Mouse (Mus musculus): ENCODE results near the gene Olfr1084.
"Not testable (repeated sequence)": the region's sequence is repeated elsewhere in the genome, so short reads cannot be mapped to it uniquely, and the experiment has no call there.

Olfr1084 gene

DNA sequence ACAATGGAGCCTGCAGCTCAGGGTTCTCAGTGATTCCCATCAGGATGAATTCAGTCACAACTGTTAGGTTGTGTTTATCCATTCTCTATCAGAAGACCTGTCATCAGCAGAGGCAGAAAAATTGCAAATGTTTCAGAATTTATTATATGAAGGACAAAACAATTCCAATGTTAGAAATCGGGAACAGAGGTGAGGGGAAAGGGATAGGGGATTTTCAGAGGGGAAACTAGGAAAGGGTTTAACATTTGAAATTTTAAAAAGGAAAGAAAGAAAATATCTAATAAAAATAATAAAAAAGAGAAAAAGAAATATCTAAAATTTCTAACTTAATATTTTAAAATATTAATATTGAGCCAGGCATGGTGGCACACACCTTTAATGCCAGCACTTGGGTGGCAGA lies at the start of gene Olfr1084:
TSS of gene Olfr1084 (minus strand) at position 101 of the 400 bp plus-strand sequence.
- not testable (repeated sequence) for DNase-seq (ENCODE audit: low read depth)

DNA sequence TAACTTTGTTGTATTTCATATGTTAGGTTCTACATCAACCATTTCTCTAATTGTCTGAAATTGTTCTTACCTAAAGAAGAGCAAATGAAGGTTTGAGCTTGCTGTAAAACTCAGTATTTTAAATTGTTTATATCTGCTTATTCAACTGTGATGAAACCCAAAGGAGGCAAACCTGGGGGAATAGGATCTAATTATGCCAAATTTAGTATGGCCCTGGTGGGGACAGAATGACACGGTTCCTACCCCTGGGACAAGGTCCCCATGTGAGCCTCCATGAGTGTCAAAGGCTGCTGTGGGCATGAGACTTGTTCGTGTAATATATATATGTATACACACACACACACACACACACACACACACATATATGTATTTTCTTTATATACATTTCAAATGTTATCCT lies 40.5 kb upstream of the Olfr1084 start, which contains the start of gene Olfr1086:
TSS of gene Olfr1086 (minus strand) at position 101 of the 400 bp plus-strand sequence.
- DNase-seq (ENCODE audit: low read depth): no peak

DNA sequence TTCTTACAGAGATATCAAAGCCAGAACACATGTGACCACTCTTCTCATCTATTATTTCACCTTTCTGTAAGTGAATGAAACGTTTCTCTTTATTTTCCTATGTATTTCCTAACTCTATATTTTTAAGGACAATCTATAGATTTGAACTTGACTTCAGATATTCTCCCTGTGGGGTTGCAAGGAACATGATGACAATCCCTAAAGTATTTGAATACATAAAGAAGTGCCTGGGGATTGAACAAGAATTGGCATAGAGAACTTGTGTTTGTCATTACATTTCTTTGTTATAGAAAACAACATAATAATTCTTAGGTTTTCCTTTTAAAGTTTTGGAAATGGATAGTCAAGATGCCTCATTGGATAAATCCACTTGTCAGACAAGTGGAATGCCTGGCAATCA lies 22.4 kb upstream of the Olfr1084 start, which contains the start of gene Olfr1085:
TSS of gene Olfr1085 (minus strand) at position 101 of the 400 bp plus-strand sequence.
- no peak for DNase-seq (ENCODE audit: low read depth)

DNA sequence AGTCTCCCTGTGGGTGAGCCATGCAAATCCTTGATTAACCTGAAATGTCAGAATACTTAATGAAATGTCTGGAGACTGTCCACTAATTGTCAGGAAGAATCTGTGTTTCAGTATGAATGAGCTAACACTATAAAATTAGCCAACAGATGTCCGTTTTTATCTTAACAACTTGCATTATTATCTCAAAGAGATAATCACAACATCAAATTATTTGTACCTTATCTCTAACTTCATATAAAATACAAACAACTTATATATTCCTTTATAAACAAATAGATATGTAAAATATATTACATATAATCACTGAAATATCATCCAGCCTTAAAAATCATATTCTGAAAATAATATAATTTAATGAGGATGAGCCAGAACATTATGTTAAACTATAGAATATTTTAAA lies 40.7 kb downstream of the Olfr1084 start, which contains the start of gene Olfr1082:
TSS of gene Olfr1082 (minus strand) at position 101 of the 400 bp plus-strand sequence.
- DNase-seq (ENCODE audit: low read depth): not testable (repeated sequence)
